Mouse (Mus musculus) left cerebral cortex, postnatal 14 days (tissue): ENCODE data around the gene Tmed1. TPM values are rescaled to one million over a fixed set of nuclear protein-coding genes. Genes with fewer than 3 reads are reported as not detected.
A peak's percentile ranks its signal among the peaks of the same experiment; 100 is the strongest.
"Not testable (repeated sequence)": the region's sequence is repeated elsewhere in the genome, so short reads cannot be mapped to it uniquely, and the experiment has no call there.

Experiments
- DNase-seq, 2 experiments: peaks; one replicate each; pipeline ENCODE4 v3.0.0; 2021 to 2022; ENCODE audit warnings: low spot score in 2 of 2, mixed read lengths in 1 of 2
- intact Hi-C: fragments of 180-260 bp; cut with DNase I; formaldehyde crosslinking; loops from one replicate; pipeline ENCODE4 v1.15.1; 2025
- long read RNA-seq, 2 experiments: library from polyadenylated mRNA; stranded (forward); transcript quantifications; one replicate each; pipeline ENCODE4 v2.0.0; 2021
- total RNA-seq, 2 experiments: library from RNA; stranded (reverse); gene quantifications; 2 replicates each; pipeline ENCODE4 v1.2.3; 2021

The Tmed1 gene
- 10 to 100 TPM; 15.7 to 15.8 TPM for total RNA-seq
- long read RNA-seq, experiment 1, transcript Tmed1-201 (4 exons, 1,378 nt), result major isoform, 20 of 38 reads
- long read RNA-seq, experiment 1, transcript Tmed1-203 (3 exons, 1,454 nt), result minor isoform, 6 of 38 reads
- long read RNA-seq, experiment 1, partial matches to known transcripts, result 1 of 38 reads
- long read RNA-seq, experiment 1, other reads (novel, unspliced or antisense), result 6 of 38 reads
- long read RNA-seq, experiment 2, transcript Tmed1-201 (4 exons, 1,378 nt), result major isoform, 28 of 34 reads
- long read RNA-seq, experiment 2, partial matches to known transcripts, result 0 of 34 reads
- long read RNA-seq, experiment 2, other reads (novel, unspliced or antisense), result 0 of 34 reads

- intact Hi-C loops, result no loop called here
- peak; percentile 93 to 96 for DNase-seq
Measured at GRCm38 (mm10) chr9:21509772-21510688, at the start of gene Tmed1. Gene Tmed1, minus strand, starts transcription at chr9:21510252.

- no peak for DNase-seq
- intact Hi-C loops, result no loop called here
Measured at GRCm38 (mm10) chr9:21559151-21559550, 49.1 kb upstream of the Tmed1 start.

DNA sequence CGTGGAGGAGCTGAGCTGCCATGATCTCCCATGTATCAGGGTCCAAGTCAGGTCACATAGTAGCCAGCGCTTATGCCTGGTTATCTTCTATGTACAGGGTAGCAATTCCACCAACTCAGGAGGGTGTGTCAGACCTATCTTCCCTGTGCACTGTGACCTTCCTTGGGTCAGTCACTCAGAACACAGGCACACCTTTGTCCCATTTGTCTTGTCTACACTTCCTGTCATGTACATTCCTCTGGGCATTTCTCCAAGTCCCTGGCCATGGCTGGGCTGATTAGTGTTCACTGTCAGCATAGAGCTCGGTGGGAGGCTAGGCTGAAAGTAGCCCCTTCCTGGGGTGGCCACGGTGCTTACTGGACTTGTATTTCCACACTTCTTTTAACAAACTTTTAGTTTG is 48.3 kb upstream of the Tmed1 start:
- DNase-seq, result no peak
- intact Hi-C loops, result no loop called here

DNA sequence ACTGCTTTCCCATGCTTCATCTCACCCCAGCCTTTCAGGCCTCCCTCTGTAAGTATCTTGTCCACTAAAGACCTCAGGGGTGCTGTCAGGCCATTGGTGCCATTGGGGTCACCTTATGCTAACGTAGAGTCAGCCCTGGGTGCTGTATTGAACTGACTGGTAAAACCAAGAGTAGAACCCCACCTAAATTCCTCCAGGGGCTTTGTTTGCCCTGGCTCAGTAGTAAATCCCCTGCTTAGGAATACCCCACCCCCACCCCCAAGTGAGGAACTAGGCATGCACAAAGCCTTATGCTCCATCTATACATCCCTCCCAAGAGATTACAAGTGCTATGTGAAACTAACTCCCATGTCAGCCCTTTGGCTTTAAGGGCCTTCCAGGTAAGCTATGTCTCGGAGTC is 47.5 kb upstream of the Tmed1 start:
- intact Hi-C loops, result no loop called here

DNA sequence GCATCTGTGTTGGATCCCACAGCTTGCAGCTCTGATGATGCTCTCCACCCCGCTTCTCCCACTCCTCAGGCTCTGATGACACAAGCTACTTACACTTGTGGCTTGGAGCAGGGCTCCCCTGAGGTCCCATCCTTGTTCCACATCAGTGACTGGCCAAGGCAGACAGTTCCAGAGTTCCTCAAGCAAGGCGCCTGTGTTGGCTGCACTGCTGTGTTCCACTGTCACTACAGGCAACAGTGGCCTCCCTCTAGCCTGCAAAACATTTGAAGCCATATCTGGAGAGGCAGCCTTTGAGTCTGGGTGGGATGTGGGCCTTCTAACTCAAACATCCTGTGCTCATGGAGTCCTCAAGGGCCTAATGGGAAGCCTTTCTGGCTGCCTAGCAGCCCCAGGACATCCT is 46.9 kb upstream of the Tmed1 start:
- intact Hi-C loops, result no loop called here
- no peak for DNase-seq

More for the DNA sequence above, 47.5 kb upstream of the Tmed1 start:
- no peak for DNase-seq

- intact Hi-C loops, result no loop called here
- DNase-seq, result no peak
Measured at GRCm38 (mm10) chr9:21555198-21555742, 45.2 kb upstream of the Tmed1 start.

DNA sequence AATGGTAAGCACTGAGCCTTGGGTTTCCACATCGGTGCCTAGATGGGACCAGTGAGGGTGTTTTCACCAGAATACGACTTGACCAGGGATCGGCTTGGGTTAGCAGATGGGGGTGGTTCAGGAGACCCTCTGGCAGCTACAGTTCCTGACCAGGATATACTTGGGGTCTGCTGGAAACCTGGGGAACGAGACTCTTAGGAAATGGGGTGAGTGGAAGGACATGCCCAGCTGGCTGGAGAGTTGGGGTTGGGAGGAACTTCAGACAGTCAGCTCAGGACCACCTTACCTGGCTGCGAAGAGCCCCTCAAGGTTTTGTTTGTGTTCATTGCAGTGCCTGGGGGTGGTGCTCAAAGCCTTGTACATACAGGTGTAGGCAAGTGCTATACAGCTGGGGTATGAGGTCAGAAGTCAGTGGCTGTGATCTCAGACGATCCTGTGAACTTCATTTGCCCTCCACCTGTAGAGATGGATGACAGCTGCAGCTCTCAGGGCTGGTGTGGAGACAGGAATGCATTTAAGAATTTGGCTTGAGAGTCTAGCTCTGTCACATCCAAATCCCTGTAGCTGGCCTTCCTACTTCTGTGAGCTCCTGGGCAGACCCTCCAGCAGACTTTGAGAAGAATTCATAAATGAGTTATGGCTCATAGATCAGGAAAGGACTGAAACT is 43.7 kb upstream of the Tmed1 start:
- no peak for DNase-seq
- intact Hi-C loops, result no loop called here

- intact Hi-C loops, result no loop called here
- no peak for DNase-seq
Measured at GRCm38 (mm10) chr9:21551049-21551448, 41.0 kb upstream of the Tmed1 start.

- peak; percentile 45 to 62 for DNase-seq
- intact Hi-C loops, result loop anchor here (2.0 kb wide), 1 partner anchor 45 kb away; the partner anchor contains the start of genes Timm29 and Yipf2
Measured at GRCm38 (mm10) chr9:21547075-21547941, 37.3 kb upstream of the Tmed1 start.

- no peak for DNase-seq
- intact Hi-C loops, result loop anchor here (2.0 kb wide), 1 partner anchor 46 kb away; the partner anchor contains the start of genes Timm29 and Yipf2
Measured at GRCm38 (mm10) chr9:21546789-21547074, 36.7 kb upstream of the Tmed1 start, which contains the start of gene Carm1. Gene Carm1, plus strand, starts transcription at chr9:21546894.

GRCm38 (mm10) chr9:21545916-21546788 is 36.1 kb upstream of the Tmed1 start:
- peak; percentile 99 for DNase-seq
- intact Hi-C loops, result loop anchor here (2.0 kb wide), 1 partner anchor 47 kb away; the partner anchor contains the start of genes Timm29 and Yipf2

DNA sequence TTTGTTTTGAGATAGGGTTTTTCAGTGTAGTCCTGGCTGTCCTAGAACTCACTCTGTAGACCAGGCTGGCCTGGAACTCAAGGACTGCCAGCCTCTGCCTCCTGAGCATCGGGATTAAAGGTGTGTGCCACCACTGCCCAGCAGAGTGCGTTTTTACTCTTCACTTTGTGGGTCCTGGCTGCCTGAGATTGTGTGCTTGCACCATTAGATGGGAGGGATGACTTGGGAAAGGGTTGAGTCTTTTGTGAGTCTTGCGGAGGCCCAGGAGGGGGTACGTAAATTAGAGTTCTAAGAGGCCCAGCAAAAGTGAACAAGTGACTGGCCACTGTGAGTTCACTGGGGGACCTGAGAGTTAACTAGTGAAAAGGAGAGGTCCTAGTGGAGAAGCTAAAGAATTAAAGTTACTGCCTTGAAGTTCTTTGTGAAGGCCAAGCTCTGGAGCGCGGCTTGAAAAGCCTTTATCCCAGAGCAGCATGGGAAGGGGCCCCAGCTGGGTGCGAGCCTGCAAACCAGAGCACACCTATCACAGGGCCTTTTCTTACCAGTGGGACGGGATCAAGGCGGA is 35.4 kb upstream of the Tmed1 start:
- no peak for DNase-seq
- intact Hi-C loops, result no loop called here

GRCm38 (mm10) chr9:21542001-21542400 is 31.9 kb upstream of the Tmed1 start:
- DNase-seq, intact Hi-C loops: not testable (repeated sequence)

DNA sequence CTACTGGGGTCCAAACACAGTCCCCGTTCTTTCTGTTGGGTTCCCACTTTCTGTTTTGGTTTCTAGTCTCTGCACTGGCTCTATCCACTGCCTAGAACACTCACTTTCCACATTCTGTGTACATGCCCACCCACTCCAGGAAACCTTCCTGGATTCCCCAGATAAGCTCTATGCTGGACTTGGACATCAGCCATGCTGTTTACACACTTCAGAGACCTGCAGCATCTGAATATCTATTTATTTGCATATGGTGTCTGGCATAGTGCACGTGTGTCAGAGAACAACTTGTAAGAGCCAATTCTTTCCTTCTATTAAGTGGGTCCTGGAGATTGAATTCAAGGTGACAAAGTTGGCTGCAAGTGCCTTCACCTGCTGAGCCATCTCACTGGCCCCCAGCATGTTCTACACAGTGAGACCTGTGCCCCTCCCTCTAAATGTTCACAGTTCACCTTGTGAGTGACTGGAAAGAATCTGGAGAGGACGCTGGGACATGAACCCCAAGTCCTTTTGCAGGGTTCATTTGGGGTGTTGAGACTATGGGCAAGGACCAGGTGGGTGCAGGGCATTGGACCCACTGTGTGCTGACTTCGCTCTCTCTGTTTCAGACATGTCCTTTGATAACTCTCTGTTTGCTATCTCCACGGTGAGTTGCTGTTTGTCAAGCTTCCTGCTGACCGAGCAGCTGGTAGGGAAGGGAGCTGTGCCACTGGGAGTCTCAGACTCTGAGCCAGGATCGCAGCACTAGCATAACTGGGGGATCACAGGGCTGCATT is 30.1 kb upstream of the Tmed1 start:
- DNase-seq, result no peak
- intact Hi-C loops, result no loop called here

DNA sequence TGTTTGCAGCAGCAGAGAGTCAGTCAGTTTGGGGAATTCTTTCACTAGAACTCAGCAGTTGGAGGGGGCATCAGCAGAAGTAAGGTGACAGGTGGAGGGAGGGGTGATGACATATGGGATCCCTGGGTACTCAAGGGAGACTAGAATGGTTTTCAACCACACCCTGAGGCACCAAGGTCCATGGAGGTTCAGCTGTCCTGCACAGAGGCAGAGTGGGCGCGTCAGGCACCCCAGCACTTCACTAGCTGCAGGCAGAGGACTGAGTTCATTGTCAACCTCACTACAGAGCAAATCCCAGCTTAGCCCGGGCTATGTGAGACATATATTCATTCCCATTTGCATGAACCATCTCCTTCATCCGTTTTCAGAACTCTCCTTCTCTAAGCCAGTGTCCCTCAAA is 27.0 kb upstream of the Tmed1 start:
- intact Hi-C loops, result no loop called here
- no peak for DNase-seq

DNA sequence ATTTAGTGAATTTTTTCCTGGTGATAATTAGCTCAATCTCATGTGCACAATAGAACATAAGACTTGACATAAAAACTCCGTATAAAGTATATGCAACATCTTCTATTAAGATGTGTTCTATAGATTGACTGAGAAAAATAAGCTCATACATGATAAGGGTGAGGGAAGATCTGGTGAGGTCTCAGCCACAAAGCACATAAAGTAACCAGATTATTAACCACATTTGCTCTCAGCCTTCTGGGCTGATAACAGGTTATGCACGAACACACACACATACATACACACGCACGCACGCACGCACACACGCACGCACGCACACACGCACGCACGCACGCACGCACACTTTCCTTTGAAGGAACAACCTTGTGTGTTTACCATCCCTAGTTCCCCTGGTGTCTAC is 26.4 kb upstream of the Tmed1 start:
- intact Hi-C loops, result no loop called here
- DNase-seq, result no peak

GRCm38 (mm10) chr9:21527917-21528324 is 17.9 kb upstream of the Tmed1 start:
- intact Hi-C loops, result no loop called here
- no peak for DNase-seq
